Mouse (Mus musculus) CH12.LX (cell line): ENCODE data around the gene Olfr1383.

Experiments
- CHD1 ChIP-seq: IDR thresholded peaks from 2 replicates; pipeline ENCODE4 v1.6.1; 2012; ENCODE audit warnings: low read depth, low read length, improper control_type of control experiment, inconsistent platforms
- CHD2 ChIP-seq: IDR thresholded peaks from 2 replicates; pipeline ENCODE4 v1.6.1; 2011; ENCODE audit warnings: low read length, improper control_type of control experiment
- CTCF ChIP-seq, 2 experiments: IDR thresholded peaks in 1 of 2; conservative IDR thresholded peaks in 1 of 2; 2 replicates each; pipeline ENCODE4 v1.5.1; 2011 to 2012; ENCODE audit warnings: low read depth in 2 of 2, low read length in 2 of 2, improper control_type of control experiment in 1 of 2, inconsistent platforms in 1 of 2, mild to moderate bottlenecking in 1 of 2, moderate library complexity in 1 of 2
- E2F4 ChIP-seq: IDR thresholded peaks from 2 replicates; pipeline ENCODE4 v1.6.1; 2011; ENCODE audit warnings: low read depth, low read length, improper control_type of control experiment; ENCODE audit not compliant: insufficient replicate concordance
- EP300 ChIP-seq: IDR thresholded peaks from 2 replicates; pipeline ENCODE4 v1.6.1; 2011; ENCODE audit warnings: low read length, improper control_type of control experiment
- JUND ChIP-seq: conservative IDR thresholded peaks from 2 replicates; pipeline ENCODE4 v1.6.1; 2011; ENCODE audit warnings: low read depth, low read length, improper control_type of control experiment
- MXI1 ChIP-seq: IDR thresholded peaks from 2 replicates; pipeline ENCODE4 v1.6.1; 2011; ENCODE audit warnings: mild to moderate bottlenecking, low read depth, low read length, improper control_type of control experiment
- MYC ChIP-seq: IDR thresholded peaks from 2 replicates; pipeline ENCODE4 v1.6.1; 2011; ENCODE audit warnings: low read depth, mild to moderate bottlenecking, improper control_type of control experiment, low read length
- NRF1 ChIP-seq: IDR thresholded peaks from 2 replicates; pipeline ENCODE4 v1.6.1; 2014; ENCODE audit warnings: low read depth, mild to moderate bottlenecking, inconsistent platforms, low read length, improper control_type of control experiment, moderate library complexity
- POLR2A ChIP-seq: IDR thresholded peaks from 2 replicates; pipeline ENCODE4 v1.6.1; 2011; ENCODE audit warnings: low read depth, mild to moderate bottlenecking, improper control_type of control experiment, low read length
- USF1 ChIP-seq: IDR thresholded peaks from 2 replicates; pipeline ENCODE4 v1.6.1; 2014; ENCODE audit warnings: low read depth, mild to moderate bottlenecking, inconsistent platforms, low read length, improper control_type of control experiment
- ZNF384 ChIP-seq: IDR thresholded peaks from 2 replicates; pipeline ENCODE4 v1.6.1; 2012; ENCODE audit warnings: low read depth, low read length, improper control_type of control experiment, inconsistent platforms

GRCm38 (mm10) chr11:49518086-49518485 is 1.4 kb upstream of the Olfr1383 start:
- TF ChIP-seq CTCF (conservative IDR thresholded peaks at IDR 0.05 in 1 of 2, IDR thresholded peaks at IDR 0.05 in 1 of 2; ENCODE audit: low read depth in 2 of 2, low read length in 2 of 2), result no peak
- no peak for TF ChIP-seq ZNF384
- no peak for TF ChIP-seq EP300
- no peak for TF ChIP-seq POLR2A
- TF ChIP-seq NRF1, result no peak
- no peak for TF ChIP-seq CHD1
- no peak for TF ChIP-seq MXI1
- TF ChIP-seq MYC, result no peak
- TF ChIP-seq USF1, result no peak
- no peak for TF ChIP-seq JUND
- no peak for TF ChIP-seq CHD2
- no peak for TF ChIP-seq E2F4
